Mouse (Mus musculus): ENCODE measurements around the gene Ankrd11.

Gene Ankrd11

DNA sequence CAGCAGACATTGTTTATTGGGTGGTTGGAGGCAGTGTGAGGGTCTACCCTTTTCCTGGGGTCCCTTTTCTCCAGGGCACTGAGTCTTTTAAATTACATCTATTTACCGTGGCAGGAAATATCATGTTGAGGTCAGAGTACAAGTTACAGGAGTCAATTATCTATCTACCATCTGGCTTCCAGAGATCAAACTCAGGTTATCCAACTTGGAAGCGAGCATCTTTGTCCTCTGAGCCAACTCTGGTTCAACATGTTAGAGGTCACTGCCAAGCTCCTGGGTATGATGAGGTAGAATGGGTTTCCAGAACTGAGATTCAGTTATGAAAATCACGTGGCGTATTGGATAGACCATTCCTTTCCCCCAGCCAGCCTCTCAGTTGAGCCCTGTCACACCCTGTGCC is 187.0 kb downstream of the Ankrd11 start:
- CTCF ChIA-PET = no interaction called here

- CTCF ChIA-PET = no interaction called here
Measured at GRCm38 (mm10) chr8:122854388-122854787, 187.7 kb downstream of the Ankrd11 start.

- CTCF ChIA-PET = no interaction called here
Measured at GRCm38 (mm10) chr8:122853340-122853771, 188.7 kb downstream of the Ankrd11 start.

DNA sequence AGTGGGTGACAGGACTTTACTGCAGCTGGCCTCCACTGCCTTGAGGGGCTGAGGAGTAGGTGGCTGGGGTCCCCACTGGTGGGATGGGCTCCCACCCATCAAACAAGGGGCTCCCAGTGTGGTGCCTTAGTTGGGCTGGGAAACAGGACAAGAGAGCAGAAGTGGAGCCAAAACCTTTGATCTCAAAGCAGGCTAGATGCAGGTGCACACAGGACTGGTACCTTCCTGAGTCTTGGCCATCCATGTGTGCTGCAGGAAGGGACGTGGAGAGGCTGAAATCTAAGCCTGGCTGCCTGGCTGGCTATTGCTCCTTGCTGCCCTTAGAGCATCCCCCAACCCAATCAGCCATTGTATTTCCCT is 189.6 kb downstream of the Ankrd11 start:
- CTCF ChIA-PET = no interaction called here

- CTCF ChIA-PET = no interaction called here
Measured at GRCm38 (mm10) chr8:122851692-122852545, 190.2 kb downstream of the Ankrd11 start.

GRCm38 (mm10) chr8:122850641-122851240 is 191.3 kb downstream of the Ankrd11 start:
- CTCF ChIA-PET = no interaction called here

DNA sequence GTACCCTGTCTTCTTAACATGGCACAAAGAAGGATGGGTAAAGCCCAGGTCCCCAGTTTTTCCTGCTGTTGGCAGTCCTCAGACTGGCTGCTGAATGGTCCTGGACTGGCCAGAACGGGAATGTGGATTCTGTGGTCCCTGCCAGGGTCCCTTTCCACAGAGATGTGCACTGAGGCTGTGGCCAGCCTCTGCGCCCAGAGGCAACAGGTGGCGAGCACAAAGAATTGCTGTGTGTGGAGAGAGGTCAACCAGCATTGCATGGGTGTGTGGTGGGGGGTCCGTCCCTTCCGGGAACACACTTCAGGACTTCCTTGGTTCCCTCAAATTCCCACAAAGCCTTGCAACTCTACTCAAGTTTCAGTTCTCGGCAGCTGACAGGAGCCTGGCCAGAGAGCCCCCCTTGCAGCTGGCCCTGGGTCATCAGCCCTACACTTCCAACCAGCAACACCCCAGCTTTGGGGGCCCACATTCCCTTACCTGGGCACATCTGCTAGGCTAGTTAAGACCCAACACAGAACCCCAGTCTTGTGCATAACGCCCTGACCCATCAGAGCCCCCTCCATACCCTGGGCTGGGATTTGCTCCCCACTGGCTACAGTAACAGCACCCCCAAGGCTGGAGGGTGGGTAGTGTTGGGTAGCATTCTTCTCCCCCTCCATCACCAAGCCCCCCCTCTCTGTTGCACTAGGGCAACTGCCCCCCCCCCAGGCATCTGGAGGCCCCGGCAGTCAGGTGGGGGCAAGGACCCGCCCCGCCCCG is 192.7 kb downstream of the Ankrd11 start:
- CTCF ChIA-PET = no interaction called here

GRCm38 (mm10) chr8:122847829-122848561 is 194.1 kb downstream of the Ankrd11 start, which contains the start of gene Cdh15:
TSS of gene Cdh15 (plus strand) at chr8:122847966.
- CTCF ChIA-PET = no interaction called here

DNA sequence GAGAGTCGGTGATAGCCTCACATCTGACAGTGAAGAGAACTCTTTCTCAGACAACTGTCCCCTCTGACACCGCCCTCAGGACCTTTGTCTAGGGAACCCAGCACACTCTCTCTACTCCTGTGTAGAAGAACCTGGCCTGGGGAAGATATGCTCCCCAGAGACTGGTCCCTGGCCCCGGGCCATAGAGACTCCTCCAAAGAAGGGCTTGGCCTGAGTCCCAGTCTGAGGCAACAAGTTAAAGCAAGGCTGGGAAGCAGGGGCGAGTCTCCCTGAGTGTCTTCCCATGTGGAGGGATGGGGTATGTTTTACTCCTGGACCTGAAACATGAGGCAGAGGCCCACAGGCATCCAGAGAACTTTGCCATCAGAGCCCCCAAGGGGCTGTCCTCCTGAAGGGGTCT is 196.4 kb downstream of the Ankrd11 start:
- CTCF ChIA-PET = no interaction called here

DNA sequence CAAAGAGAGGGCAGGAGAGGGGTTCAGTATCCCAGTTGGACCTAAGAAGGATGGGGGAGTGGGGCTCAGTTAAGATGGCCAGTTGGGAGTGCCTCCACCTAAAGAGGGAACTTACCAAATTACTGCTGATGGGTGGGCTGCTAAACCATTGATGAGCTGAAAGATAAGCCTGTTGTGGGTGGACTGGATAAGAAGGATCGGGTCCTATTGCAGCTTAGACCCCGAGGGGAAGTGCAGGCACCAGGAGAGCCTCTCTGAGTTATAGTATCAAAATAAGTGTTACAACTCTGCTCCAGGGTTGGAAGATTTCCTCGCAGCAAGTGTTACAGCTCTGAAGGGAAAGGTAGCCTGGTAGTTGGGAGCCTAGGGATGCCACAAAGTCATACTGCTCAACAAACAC is 197.9 kb downstream of the Ankrd11 start:
- CTCF ChIA-PET = interaction anchor here (0.5 kb wide), 1 partner anchor 349 kb away, joined by 4 read pairs; no protein-coding TSS in a partner anchor

DNA sequence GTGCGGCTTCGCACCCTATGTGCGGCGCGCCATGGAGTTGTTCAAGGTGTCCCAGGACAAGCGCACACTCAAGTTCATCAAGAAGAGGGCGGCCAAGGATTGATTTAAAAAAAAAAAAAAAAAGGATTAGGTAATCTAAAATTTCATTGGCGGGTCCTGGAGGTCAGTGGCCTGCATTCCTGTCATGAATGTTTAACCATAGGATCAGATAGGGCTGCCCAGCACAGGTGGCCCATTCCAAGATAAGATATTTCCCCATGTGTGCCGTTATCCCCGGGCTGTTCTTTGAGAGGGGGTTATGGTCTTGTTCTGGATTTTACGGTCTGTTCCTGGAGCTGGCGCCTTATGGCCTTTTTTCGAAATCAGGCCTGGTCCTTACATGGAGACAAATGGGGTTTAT is 205.4 kb downstream of the Ankrd11 start:
- CTCF ChIA-PET = interaction anchor here (0.6 kb wide), 1 partner anchor 140 kb away, joined by 3 read pairs; no protein-coding TSS in a partner anchor

GRCm38 (mm10) chr8:122836199-122836598 is 205.9 kb downstream of the Ankrd11 start:
- CTCF ChIA-PET = interaction anchor here (0.6 kb wide), 1 partner anchor 141 kb away, joined by 3 read pairs; no protein-coding TSS in a partner anchor

DNA sequence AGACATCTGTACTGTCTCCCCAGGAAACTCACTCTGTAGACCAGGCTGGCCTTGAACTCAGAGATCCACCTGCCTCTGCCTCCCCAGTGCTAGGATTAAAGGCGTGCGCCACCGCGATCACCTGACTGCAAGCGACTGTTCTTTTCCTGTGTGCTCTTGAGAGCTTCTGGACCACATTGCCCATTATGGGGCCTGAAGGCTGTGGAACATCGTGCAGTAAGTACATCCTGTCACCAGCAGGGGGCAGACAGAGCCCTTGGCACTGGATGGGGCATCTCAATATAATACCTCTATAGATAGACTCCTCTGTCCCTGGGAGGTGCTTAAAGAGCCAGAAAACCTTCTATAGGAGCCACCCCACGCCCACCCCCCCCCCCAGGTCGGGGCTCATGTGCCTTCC is 207.1 kb downstream of the Ankrd11 start:
- CTCF ChIA-PET = no interaction called here

DNA sequence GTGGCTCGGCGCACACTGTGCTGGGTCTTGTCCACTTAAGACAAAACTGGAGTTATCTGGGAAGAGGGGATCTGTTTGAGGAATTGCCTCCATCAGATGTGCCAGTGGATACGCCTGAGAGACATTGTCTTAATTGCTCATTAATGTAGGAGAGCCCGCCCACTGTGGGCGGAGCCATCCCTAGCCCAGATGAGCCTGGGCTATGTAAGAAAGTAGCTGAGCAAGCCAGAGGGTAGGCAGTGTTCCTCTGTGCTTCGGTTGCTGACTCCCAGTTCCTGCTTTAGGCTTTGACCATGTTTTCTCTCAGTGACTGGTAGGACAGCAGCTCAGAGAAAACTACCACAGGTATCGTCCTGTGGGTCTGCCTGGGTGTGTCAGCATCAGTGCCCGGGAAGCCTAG is 207.7 kb downstream of the Ankrd11 start:
- CTCF ChIA-PET = no interaction called here

Data from spleen, embryonic (tissue).